Mouse (Mus musculus) intestine, embryonic 14.5 days (tissue): ENCODE results near the gene Lrch1. TPM values are rescaled to one million over a fixed set of nuclear protein-coding genes. Genes with fewer than 3 reads are reported as not detected.

Experiments
- ATAC-seq: fragments of 200-750 bp; cut with Nextera tagmentation; replicated peaks from 2 replicates; pipeline ENCODE4 v1.8.0; 2017; ENCODE audit warnings: low read depth, moderate number of reproducible peaks, moderate TSS enrichment, moderate library complexity; ENCODE audit not compliant: low FRiP score, low TSS enrichment
- DNase-seq: peaks from one replicate; pipeline ENCODE4 v3.0.0-alpha.2; 2018; ENCODE audit warnings: low spot score
- H3K27ac ChIP-seq: fragments of 300-500 bp; sonication (generic); 2 replicates; pipeline ENCODE4 v1.5.1; 2014; ENCODE audit warnings: low read depth, mild to moderate bottlenecking, control low read depth
- H3K27me3 ChIP-seq: fragments of 300-500 bp; sonication (generic); replicated peaks from 2 replicates; pipeline ENCODE4 v1.6.1; 2014; ENCODE audit warnings: low read length, control low read depth; ENCODE audit not compliant: control insufficient read depth, insufficient read depth
- H3K36me3 ChIP-seq: fragments of 300-500 bp; sonication (generic); 2 replicates; pipeline ENCODE4 v1.6.1; 2014; ENCODE audit warnings: low read length, control low read depth; ENCODE audit not compliant: control insufficient read depth, insufficient read depth
- H3K4me1 ChIP-seq: fragments of 300-500 bp; sonication (generic); replicated peaks from 2 replicates; pipeline ENCODE4 v1.6.1; 2014; ENCODE audit warnings: low read length, control low read depth, mixed read lengths; ENCODE audit not compliant: control insufficient read depth, insufficient read depth
- H3K4me2 ChIP-seq: fragments of 300-500 bp; sonication (generic); 2 replicates; pipeline ENCODE4 v1.6.1; 2014; ENCODE audit warnings: low read length
- H3K4me3 ChIP-seq: fragments of 300-500 bp; sonication (generic); 2 replicates; pipeline ENCODE4 v1.5.1; 2014; ENCODE audit warnings: low read depth, low read length, control low read depth, mixed read lengths
- H3K9ac ChIP-seq: fragments of 300-500 bp; sonication (generic); 2 replicates; pipeline ENCODE4 v1.6.1; 2014; ENCODE audit warnings: mild to moderate bottlenecking, low read length
- H3K9me3 ChIP-seq: fragments of 300-500 bp; sonication (generic); 2 replicates; pipeline ENCODE4 v1.6.1; 2016; ENCODE audit warnings: low read length, control low read depth; ENCODE audit not compliant: control insufficient read depth
- WGBS: fragments of 180-500 bp; shearing (Covaris S2); extraction: QIAGEN DNeasy Blood & Tissue Kit; methylation state at CpG from one replicate; pipeline ENCODE4 v1.1.7; 2014; 5-methylcytosine and 5-hydroxymethylcytosine counted together
- polyA plus RNA-seq: library from polyadenylated mRNA; unstranded; fragments of >200 nt; fragmentation: Nextera tagmentation; extraction: Ambion mirVana; gene quantifications from 2 replicates; pipeline ENCODE4 v1.2.1, GENCODE M21; 2014

Gene Lrch1
- polyA plus RNA-seq, 1 experiment from 2014 or later: 12.6 TPM

DNA sequence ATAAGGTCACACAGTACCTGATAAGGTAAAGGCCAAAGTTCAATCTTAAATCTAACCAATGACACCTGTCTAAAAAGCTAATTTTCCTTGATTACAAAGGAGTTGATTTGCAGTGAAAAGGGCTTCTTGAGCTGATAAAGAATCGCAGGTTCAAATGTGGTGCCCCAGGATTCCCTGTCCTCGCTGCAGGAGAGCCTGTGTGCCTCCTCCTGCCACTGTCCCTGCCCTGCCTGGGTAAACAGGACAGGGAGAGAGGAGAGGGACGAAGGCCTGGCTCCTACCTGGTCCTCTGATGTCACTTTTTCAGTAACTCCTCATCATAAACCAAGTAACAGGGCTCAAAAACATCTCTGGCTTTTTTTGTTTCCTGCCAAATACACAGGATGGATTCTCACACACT, 106.4 kb downstream of the Lrch1 start:
- H3K27me3 ChIP-seq: no peaks in the 10 kb centered on the region
- H3K9ac ChIP-seq: no peak overlapping the region
- peaks cover 9% of the 10 kb centered on the region for H3K4me1 ChIP-seq
- no peak overlapping the region for H3K4me3 ChIP-seq
- no peak overlapping the region for H3K4me2 ChIP-seq
- WGBS: 65% methylated on average over 3 of the region's 3 CpGs
- no peak overlapping the region for H3K27ac ChIP-seq
- no peaks in the 10 kb centered on the region for H3K36me3 ChIP-seq
- ATAC-seq (0 out of 2 replicates have a peak, but pooled peaks have one; percentile 32), DNase-seq (no peak)
- no peaks in the 10 kb centered on the region for H3K9me3 ChIP-seq

DNA sequence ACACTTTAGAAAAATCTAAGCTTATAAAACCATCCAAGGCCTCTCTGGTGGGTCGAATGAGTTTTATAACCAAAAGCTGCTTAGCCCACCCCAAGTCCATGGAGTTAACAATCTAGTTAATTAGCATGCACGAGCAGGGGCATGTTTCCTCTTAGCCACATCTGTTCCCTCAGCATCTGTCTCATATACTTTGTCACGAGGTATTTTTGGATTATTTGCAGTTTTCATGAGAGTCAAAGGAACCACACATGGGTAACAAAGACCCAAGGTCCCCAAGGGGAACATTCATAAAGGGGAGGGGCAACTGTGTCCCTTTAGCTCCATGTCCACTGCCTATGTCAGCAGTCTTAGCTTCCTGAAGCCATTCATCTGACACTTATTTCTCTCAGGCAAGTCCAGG, 106.9 kb downstream of the Lrch1 start:
- Histone ChIP-seq H3K27me3 (no peaks in the 10 kb centered on the region), H3K4me2 (no peak overlapping the region), H3K36me3 (no peaks in the 10 kb centered on the region), H3K27ac (no peak overlapping the region), H3K9me3 (no peaks in the 10 kb centered on the region), H3K4me3 (no peak overlapping the region), H3K9ac (no peak overlapping the region), H3K4me1 (peaks cover 7% of the 10 kb centered on the region)
- ATAC-seq: no peak
- 67% methylated on average over 3 of the region's 3 CpGs for whole genome bisulfite sequencing
- no peak for DNase-seq

- ATAC-seq (no peak), DNase-seq (no peak)
- Histone ChIP-seq H3K27me3 (no peaks in the 10 kb centered on the region), H3K36me3 (peaks cover 3% of the 10 kb centered on the region; the same call in 1 of the 2 replicates), H3K4me1 (peaks cover 3% of the 10 kb centered on the region; the same call in 1 of the 2 replicates), H3K9ac (no peak overlapping the region), H3K27ac (no peak overlapping the region), H3K9me3 (no peaks in the 10 kb centered on the region), H3K4me3 (no peak overlapping the region), H3K4me2 (no peak overlapping the region)
- WGBS: 83% methylated on average over 2 of the region's 2 CpGs
Observed at GRCm38 (mm10) chr14:74840328-74840727, 107.3 kb downstream of the Lrch1 start.

GRCm38 (mm10) chr14:74838816-74839215, 108.9 kb downstream of the Lrch1 start:
- Histone ChIP-seq H3K27me3 (no peaks in the 10 kb centered on the region), H3K4me2 (no peak overlapping the region), H3K4me1 (peaks cover 3% of the 10 kb centered on the region; the same call in 1 of the 2 replicates), H3K9ac (no peak overlapping the region), H3K36me3 (peaks cover 4% of the 10 kb centered on the region; the same call in 1 of the 2 replicates), H3K27ac (no peak overlapping the region), H3K9me3 (no peaks in the 10 kb centered on the region), H3K4me3 (no peak overlapping the region)
- ATAC-seq: no peak
- no peak for DNase-seq
- 86% methylated on average over 7 of the region's 7 CpGs for WGBS

DNA sequence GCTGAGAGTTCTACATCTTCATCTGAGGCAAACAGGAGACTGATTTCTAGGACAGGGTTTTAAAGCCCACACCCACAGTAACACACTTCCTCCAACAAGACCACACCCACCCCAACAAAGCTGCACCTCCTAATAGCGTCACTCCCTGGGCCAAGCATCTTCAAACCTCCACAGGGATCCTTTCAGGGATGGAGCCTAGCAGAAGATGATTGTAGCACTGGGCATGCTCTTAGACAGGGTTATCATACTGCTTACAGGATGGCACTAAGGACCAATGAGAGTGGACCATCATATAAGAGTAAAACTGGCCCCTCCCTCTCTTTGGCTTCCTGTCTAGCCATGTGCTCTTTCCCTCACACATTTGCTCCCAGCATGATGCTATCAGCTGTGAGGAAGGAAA, 112.7 kb downstream of the Lrch1 start:
- Histone ChIP-seq H3K27ac (no peak overlapping the region), H3K9ac (no peak overlapping the region), H3K4me1 (no peaks in the 10 kb centered on the region; the same call in 1 of the 2 replicates), H3K4me2 (no peak overlapping the region), H3K36me3 (peaks cover 4% of the 10 kb centered on the region; the same call in 1 of the 2 replicates), H3K27me3 (no peaks in the 10 kb centered on the region), H3K9me3 (no peaks in the 10 kb centered on the region), H3K4me3 (no peak overlapping the region)
- 58% methylated on average over 1 of the region's 1 CpGs for WGBS
- ATAC-seq (no peak), DNase-seq (no peak)

- 95% methylated on average over 1 of the region's 1 CpGs for WGBS
- Histone ChIP-seq H3K4me2 (no peak overlapping the region), H3K4me3 (no peak overlapping the region), H3K36me3 (peaks cover 4% of the 10 kb centered on the region; the same call in 1 of the 2 replicates), H3K9ac (no peak overlapping the region), H3K27ac (no peak overlapping the region), H3K4me1 (no peaks in the 10 kb centered on the region; the same call in 1 of the 2 replicates), H3K27me3 (no peaks in the 10 kb centered on the region), H3K9me3 (no peaks in the 10 kb centered on the region)
- DNase-seq (no peak), ATAC-seq (no peak)
Observed at GRCm38 (mm10) chr14:74834215-74834614, 113.5 kb downstream of the Lrch1 start.

- Histone ChIP-seq H3K36me3 (peaks cover 4% of the 10 kb centered on the region; the same call in 1 of the 2 replicates), H3K9ac (no peak overlapping the region), H3K9me3 (no peaks in the 10 kb centered on the region), H3K27me3 (no peaks in the 10 kb centered on the region), H3K4me3 (no peak overlapping the region), H3K27ac (no peak overlapping the region), H3K4me1 (no peaks in the 10 kb centered on the region; the same call in 1 of the 2 replicates), H3K4me2 (no peak overlapping the region)
- DNase-seq (no peak), ATAC-seq (no peak)
- 74% methylated on average over 5 of the region's 5 CpGs for WGBS
Observed at GRCm38 (mm10) chr14:74831653-74832052, 116.0 kb downstream of the Lrch1 start.

GRCm38 (mm10) chr14:74831050-74831449, 116.6 kb downstream of the Lrch1 start:
- H3K4me1 ChIP-seq: no peaks in the 10 kb centered on the region; the same call in 1 of the 2 replicates
- H3K27ac ChIP-seq: no peak overlapping the region
- no peaks in the 10 kb centered on the region for H3K9me3 ChIP-seq
- WGBS: 63% methylated on average over 5 of the region's 5 CpGs
- no peak overlapping the region for H3K4me3 ChIP-seq
- no peak overlapping the region for H3K9ac ChIP-seq
- no peak for ATAC-seq
- no peak overlapping the region for H3K4me2 ChIP-seq
- no peak for DNase-seq
- H3K36me3 ChIP-seq: peaks cover 6% of the 10 kb centered on the region; the same call in 1 of the 2 replicates
- H3K27me3 ChIP-seq: no peaks in the 10 kb centered on the region

DNA sequence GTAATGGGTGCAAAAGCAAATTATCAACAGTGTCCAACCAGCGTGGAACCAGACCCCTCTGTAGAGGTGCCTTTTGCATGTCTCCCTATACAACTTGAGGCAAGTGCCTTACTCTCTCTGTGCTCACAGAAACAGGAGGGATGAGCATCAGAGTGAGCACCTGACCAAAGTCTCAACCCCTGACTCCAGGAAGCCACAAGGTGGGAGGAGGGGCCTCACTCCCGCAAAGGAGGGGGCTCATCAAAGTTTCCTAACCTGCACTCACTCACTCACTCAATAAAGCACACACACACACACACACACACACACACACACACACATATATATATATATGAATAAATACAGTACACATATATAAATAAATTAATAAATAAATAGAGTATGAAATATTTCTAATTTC, 117.1 kb downstream of the Lrch1 start:
- H3K27ac ChIP-seq: no peak overlapping the region
- H3K9ac ChIP-seq: no peak overlapping the region
- H3K9me3 ChIP-seq: no peaks in the 10 kb centered on the region
- no peak overlapping the region for H3K4me3 ChIP-seq
- ATAC-seq (no peak), DNase-seq (no peak)
- 77% methylated on average over 2 of the region's 2 CpGs for WGBS
- H3K4me1 ChIP-seq: no peaks in the 10 kb centered on the region; the same call in 1 of the 2 replicates
- no peak overlapping the region for H3K4me2 ChIP-seq
- H3K27me3 ChIP-seq: no peaks in the 10 kb centered on the region
- peaks cover 7% of the 10 kb centered on the region; the same call in 1 of the 2 replicates for H3K36me3 ChIP-seq
